Mouse (Mus musculus): ENCODE results near the gene Tll2.

The Tll2 gene

DNA sequence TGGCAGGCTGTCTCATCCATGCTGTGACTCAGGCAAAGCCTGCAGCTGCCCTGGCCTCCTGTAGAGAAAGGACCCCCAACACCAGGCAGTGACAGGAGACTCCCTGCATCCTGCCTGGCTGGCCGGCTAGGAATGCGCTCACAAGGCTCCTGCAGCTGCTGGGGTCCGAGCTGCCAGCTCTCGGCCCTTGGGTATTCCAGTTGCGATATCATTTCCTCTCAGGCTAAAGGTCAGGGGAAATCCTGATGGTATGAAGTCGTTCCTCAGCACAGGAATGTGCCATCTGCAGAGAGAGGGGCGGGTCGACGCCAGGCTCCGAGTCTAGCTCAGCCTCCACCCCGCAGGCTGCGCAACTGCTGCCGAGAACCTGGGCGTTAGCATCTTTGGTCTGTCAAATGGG, 46.2 kb downstream of the Tll2 start:
- DNase-seq (ENCODE audit: low read depth, low spot score) = no peak

- DNase-seq (ENCODE audit: low read depth, low spot score) = no peak
Observed at GRCm38 (mm10) chr19:41154681-41155080, 52.0 kb downstream of the Tll2 start.

DNA sequence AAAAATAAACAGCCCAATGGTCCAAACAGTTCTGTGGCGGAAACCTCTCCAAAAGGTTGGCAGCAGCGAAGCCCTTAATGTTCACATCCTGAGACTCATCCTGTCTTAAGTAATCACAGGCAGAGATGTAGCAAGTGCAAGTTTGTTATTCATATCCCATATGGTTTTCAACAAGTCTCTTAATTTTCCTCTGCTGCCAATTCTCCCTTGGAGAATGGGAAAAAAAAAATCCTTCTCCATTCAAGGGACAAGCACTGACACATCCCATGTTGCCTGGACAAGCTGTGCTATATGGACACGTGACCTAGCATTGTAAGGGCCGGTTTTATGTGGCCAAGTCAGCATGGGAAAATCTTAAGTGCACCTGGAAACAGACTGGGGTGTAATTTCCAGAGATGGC, 54.2 kb downstream of the Tll2 start:
- DNase-seq (ENCODE audit: low read depth, low spot score) = no peak

DNA sequence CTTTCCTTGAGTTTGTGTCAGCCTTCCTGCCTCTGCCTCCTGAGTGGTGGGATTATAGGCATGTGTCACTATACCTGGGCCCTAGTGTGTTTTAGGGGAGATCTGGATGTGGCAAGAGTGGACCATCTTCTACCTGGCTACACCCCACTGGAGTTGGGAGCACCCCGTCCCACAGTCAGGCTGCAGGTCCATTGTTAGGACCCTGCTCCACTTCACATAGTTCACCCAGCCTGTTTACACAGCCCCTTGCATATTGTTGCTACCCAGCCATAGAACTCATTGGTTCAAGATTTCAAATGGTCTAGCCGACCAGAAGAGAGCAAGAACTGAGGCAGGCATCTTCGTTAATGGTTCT, 54.6 kb downstream of the Tll2 start:
- no peak for DNase-seq (ENCODE audit: low read depth, low spot score)

- no peak for DNase-seq (ENCODE audit: low read depth, low spot score)
Observed at GRCm38 (mm10) chr19:41151321-41152015, 55.2 kb downstream of the Tll2 start.

GRCm38 (mm10) chr19:41140961-41141360, 65.7 kb downstream of the Tll2 start:
- DNase-seq (ENCODE audit: low read depth, low spot score) = no peak

- DNase-seq (ENCODE audit: low read depth, low spot score) = no peak
Observed at GRCm38 (mm10) chr19:41139629-41140028, 67.0 kb downstream of the Tll2 start.

DNA sequence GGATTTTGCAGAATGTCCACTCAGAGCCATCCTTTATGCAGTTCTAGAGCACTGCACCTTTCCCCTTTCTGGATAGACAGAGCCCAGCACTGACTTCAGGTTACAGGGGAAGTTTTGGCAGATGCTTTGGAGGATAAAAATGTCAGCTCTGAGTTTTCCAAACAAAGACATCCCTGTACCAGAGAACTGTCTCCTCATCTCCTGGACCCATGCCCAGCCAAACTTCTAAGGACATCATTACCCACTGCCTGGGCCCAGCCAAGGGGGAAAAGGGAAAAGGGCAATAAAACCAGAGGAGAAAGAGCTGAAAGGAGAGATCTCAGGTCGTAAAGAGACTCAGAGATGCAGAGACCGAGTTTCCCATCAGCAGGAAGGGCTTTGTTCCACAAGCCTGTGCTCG, 83.6 kb downstream of the Tll2 start:
- no peak for DNase-seq (ENCODE audit: low read depth, low spot score)

DNA sequence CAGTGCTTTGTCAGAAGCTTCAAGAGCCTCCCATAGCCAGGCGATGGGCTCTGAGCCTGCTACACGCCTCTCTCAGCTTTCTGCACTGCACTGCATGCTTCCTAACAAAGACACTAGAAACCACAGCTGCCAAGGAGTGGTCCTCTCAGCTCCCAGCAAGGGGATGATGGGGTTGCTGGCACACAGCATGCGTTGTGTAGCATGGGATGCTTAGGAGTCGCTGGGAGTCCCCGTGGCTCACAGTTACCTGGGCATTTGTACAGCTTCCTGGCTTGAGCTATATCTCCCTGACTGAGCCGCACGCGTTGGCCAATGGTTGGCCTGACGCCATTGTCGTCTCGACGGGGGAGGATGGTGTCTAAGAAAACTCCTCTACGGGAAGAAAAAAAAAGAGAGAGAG, 86.7 kb downstream of the Tll2 start:
- no peak for DNase-seq (ENCODE audit: low read depth, low spot score)

DNA sequence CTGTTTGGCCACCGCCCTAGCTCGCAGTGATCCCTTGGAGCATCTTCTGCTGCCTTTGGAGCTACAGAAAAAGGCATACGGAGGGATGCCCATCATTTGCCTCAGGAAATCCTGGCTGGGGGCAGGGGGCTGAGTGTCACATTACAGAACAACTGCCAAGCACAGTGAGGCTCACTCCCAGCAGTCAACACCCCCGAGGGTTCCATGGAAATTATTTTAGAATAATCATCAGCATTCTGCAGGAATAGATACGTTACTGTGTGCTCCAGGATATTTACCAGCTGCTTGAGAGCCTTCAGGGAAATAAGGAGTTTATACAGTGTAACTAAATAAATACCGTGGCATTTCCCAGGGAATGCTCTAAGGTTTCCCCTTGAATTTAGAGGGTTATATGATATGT, 88.3 kb downstream of the Tll2 start:
- DNase-seq (ENCODE audit: low read depth, low spot score) = no peak

- DNase-seq (ENCODE audit: low read depth, low spot score) = no peak
Observed at GRCm38 (mm10) chr19:41117334-41117733, 89.3 kb downstream of the Tll2 start.

DNA sequence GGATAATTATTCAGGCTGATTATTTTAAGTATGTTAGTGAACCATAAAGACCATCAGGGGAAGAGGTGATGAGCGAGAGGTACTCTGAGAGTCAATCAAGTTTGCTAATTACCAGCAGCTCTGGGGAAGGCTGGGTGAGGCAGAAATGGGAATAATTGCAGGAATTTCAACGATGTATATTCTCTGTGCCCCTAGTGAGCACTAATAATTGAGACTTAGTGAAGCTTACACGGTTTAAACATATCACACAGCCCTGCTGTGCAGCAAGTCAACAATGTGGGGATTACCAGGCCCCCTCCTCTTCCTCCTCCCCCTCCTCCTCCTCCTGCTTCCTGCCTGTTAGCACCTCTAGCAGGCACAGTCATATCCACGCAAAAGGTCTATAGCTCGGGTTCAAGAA, 92.0 kb downstream of the Tll2 start:
- no peak for DNase-seq (ENCODE audit: low read depth, low spot score)

DNA sequence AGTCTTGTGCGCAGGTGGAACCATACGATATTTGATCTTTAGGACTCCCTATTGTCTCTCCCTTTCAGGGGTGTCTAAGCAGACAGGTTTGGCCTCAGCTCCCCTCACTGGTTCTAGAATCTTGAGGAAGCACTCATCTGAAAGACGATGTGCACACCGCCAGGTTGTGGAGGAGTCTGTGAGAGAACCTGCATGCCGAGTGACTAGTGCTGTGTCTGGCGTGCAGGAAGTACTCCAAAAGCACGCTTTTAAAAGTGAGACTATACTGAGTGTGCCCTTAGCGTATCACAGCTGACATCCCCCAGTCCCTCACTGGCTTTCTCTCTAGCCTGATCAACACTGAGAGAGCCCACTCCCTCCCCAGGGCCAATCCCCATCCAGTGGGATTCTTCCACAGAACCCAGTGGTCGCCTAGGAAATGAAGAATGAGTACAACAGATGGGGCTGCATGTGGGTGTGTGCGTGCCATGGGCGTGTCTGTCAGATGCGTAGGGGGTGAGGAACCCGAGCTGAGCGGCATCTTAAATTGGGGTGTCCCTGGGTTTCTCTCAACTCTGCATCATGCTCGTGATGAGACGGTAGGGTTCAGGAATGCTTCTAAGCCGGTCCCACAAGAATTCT, 92.6 kb downstream of the Tll2 start:
- DNase-seq (ENCODE audit: low read depth, low spot score) = no peak

GRCm38 (mm10) chr19:41112609-41113008, 94.0 kb downstream of the Tll2 start:
- DNase-seq (ENCODE audit: low read depth, low spot score) = no peak

DNA sequence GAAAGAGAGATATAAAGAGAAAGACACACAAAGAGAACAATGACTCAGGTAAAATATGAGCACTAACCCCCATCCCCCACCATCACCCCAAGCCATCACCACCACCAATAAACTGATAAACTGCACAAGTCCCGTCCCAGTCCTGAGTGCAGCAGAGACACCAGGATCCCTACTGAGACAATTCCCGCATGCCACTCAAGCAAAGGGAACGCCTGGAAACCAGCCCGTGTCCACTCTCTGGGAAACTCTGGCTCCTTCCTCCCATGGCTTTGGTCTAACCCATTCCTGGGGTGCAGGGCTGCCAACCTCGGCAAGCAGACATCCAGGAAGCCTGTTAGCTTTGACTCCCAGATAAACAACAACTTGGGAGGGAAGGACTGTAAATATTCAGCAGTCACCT, 96.6 kb downstream of the Tll2 start:
- DNase-seq (ENCODE audit: low read depth, low spot score) = no peak

DNA sequence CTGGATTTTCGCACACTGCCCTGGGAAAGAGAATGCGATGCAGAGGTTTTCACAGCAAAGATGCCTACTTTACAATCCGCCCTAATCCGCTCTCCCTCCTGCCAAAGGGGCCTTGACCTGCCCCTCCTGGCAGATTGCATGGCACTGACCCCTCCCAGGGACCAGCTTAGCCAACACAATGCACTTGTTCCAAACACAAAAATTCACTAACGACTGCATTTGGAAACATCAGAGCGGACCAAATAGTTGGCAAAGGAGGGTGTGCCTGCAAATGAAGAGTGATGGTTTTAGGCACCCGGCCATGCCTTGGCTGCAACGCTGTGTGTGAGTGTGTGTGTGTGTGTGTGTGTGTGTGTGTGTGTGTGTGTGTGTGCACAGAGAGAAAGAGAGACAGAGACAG, 97.1 kb downstream of the Tll2 start:
- DNase-seq (ENCODE audit: low read depth, low spot score) = no peak

GRCm38 (mm10) chr19:41108666-41109065, 98.0 kb downstream of the Tll2 start:
- no peak for DNase-seq (ENCODE audit: low read depth, low spot score)

- DNase-seq (ENCODE audit: low read depth, low spot score) = no peak
Observed at GRCm38 (mm10) chr19:41107530-41107929, 99.1 kb downstream of the Tll2 start.

GRCm38 (mm10) chr19:41104922-41105321, 101.7 kb downstream of the Tll2 start:
- DNase-seq (ENCODE audit: low read depth, low spot score) = no peak

DNA sequence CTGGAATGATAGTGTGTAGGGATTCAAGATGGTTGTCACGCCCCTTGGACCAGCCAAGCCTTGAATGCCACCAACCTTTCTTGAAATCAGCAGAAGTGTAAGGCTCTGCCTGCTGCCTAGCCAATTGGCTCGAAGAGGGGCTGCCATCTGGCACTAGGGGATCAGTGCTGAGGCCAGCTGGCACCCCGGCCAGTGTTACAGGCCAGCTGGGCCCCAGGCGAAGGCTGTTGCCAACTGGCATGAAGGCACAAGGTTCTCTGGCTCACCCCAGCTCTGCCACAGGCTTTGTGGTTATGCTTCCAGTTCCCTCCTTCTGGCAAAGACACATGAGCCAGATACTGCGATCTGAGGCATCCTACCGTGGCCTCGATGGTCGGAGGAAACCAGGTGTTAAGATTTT, 105.2 kb downstream of the Tll2 start:
- DNase-seq (ENCODE audit: low read depth, low spot score) = no peak

- DNase-seq (ENCODE audit: low read depth, low spot score) = no peak
Observed at GRCm38 (mm10) chr19:41100863-41101262, 105.8 kb downstream of the Tll2 start.

- DNase-seq (ENCODE audit: low read depth, low spot score) = no peak
Observed at GRCm38 (mm10) chr19:41097038-41097437, 109.6 kb downstream of the Tll2 start.

GRCm38 (mm10) chr19:41091901-41092300, 114.7 kb downstream of the Tll2 start:
- no peak for DNase-seq (ENCODE audit: low read depth, low spot score)

DNA sequence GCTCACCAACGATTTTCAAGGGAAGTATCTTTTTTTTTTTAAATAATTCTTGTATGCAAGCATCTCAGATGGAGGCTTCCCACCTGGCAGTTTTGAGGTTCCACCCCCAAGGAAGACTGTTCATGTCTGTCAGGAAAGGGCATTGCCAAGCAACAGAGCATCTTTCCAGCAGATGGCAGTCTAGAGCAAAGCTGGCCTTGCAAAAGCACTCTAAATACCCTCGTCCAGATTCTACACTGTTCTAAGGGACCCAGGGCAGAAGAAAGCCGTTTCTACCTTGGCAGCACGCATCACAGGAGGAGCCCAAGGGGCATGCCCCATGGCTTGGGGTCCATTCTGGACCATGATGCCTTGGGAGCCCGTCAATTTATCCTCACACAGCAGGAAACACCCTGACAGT, 116.8 kb downstream of the Tll2 start:
- no peak for DNase-seq (ENCODE audit: low read depth, low spot score)
